Mouse (Mus musculus): ENCODE measurements around the gene 2210016L21Rik. TPM values are rescaled to one million over a fixed set of nuclear protein-coding genes. Genes with fewer than 3 reads are reported as not detected.

Gene 2210016L21Rik
- polyA plus RNA-seq, 1 experiment from 2014 or later = 90.5 TPM

- no peaks in the 10 kb centered on the region for H3K9me3 ChIP-seq (replicated peaks; ENCODE audit: control insufficient read depth, low read length)
- H3K4me1 ChIP-seq (ENCODE audit: control insufficient read depth, insufficient read depth, low read length) = peaks cover 5% of the 10 kb centered on the region; the same call in 1 of the 2 replicates
- H3K27me3 ChIP-seq (replicated peaks; ENCODE audit: control insufficient read depth, insufficient read depth, low read length) = no peaks in the 10 kb centered on the region
- peak overlapping the region; percentile 40 for H3K9ac ChIP-seq (ENCODE audit: low read length)
- DNase-seq (ENCODE audit: low spot score) (peak; percentile 81), ATAC-seq (peak; percentile 73)
- peak overlapping the region; percentile 74 for H3K4me2 ChIP-seq (ENCODE audit: low read length)
- H3K4me3 ChIP-seq (ENCODE audit: low read depth, low read length) = peak overlapping the region; percentile 30
- 5% methylated on average over 32 of the region's 32 CpGs for WGBS
- no peaks in the 10 kb centered on the region for H3K36me3 ChIP-seq (ENCODE audit: control insufficient read depth, insufficient read depth, low read length)
- H3K27ac ChIP-seq (ENCODE audit: low read depth, low read length) = no peak overlapping the region
Measured at GRCm38 (mm10) chr5:114979250-114980121, 37.5 kb downstream of the 2210016L21Rik start.

DNA sequence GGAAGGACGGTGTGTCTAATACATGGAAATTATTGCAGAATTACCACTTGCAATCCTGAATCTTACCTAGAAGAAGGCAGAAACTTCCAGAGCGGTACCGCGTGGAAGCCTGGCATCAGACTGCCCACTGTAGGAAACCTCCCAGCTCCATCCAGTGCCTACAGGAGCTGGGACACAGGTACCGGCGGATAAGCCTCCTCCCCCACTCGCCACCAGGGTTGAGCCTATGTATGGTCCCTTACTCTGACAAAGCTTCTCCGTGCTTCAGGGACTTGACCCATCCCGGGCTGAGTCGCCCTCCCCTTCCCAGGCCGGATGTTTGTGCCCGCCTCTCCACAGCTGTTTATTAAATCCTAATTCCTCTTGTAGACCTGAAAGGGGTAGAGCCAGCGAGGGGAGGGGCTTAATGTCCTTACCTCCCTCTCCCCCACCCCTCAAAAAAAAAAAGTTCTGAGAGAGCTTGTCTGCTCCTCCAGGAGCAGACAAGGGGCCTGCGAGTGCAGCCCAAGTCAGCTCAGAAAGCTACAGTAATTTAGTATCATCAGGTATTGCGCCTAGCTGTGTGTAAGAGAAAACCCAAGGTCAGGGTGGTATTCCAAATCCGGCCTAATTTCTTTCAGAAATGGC is 38.3 kb downstream of the 2210016L21Rik start:
- Histone ChIP-seq H3K9ac (ENCODE audit: low read length) (peak overlapping the region; percentile 40), H3K9me3 (replicated peaks; ENCODE audit: control insufficient read depth, low read length) (no peaks in the 10 kb centered on the region), H3K36me3 (ENCODE audit: control insufficient read depth, insufficient read depth, low read length) (no peaks in the 10 kb centered on the region), H3K27me3 (replicated peaks; ENCODE audit: control insufficient read depth, insufficient read depth, low read length) (no peaks in the 10 kb centered on the region), H3K4me1 (ENCODE audit: control insufficient read depth, insufficient read depth, low read length) (peaks cover 5% of the 10 kb centered on the region; the same call in 1 of the 2 replicates), H3K27ac (ENCODE audit: low read depth, low read length) (no peak overlapping the region), H3K4me2 (ENCODE audit: low read length) (peak overlapping the region; percentile 74), H3K4me3 (ENCODE audit: low read depth, low read length) (peak overlapping the region; percentile 30)
- DNase-seq (ENCODE audit: low spot score) (no peak), ATAC-seq (no peak)
- WGBS = 21% methylated on average over 16 of the region's 16 CpGs

DNA sequence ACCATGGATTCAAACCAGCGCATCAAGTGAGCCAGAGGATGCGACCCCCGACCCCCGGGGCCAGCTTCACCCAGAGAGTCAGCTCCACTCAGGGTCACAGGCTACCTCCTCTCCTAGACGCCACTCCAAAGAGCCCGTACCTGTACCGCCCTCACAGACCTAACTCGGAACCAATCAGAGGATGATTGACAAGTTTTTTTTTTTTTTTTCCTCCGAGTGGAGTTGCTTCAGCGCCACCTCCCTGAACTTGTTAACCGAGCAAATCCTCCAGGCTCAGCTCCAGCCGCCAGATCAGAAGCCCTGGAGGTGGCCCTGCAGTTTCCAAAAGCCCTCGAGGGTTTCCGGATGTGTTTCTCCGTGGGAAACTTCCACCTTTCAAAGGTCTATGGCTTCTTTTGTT is 40.0 kb downstream of the 2210016L21Rik start:
- Histone ChIP-seq H3K27ac (ENCODE audit: low read depth, low read length) (no peak overlapping the region), H3K4me1 (ENCODE audit: control insufficient read depth, insufficient read depth, low read length) (peaks cover 5% of the 10 kb centered on the region; the same call in 1 of the 2 replicates), H3K9me3 (replicated peaks; ENCODE audit: control insufficient read depth, low read length) (no peaks in the 10 kb centered on the region), H3K4me3 (ENCODE audit: low read depth, low read length) (no peak overlapping the region), H3K36me3 (ENCODE audit: control insufficient read depth, insufficient read depth, low read length) (no peaks in the 10 kb centered on the region), H3K9ac (ENCODE audit: low read length) (no peak overlapping the region), H3K4me2 (ENCODE audit: low read length) (no peak overlapping the region), H3K27me3 (replicated peaks; ENCODE audit: control insufficient read depth, insufficient read depth, low read length) (no peaks in the 10 kb centered on the region)
- no peak for DNase-seq (ENCODE audit: low spot score)
- WGBS = 56% methylated on average over 15 of the region's 15 CpGs
- ATAC-seq = no peak

GRCm38 (mm10) chr5:114985074-114985473 is 43.1 kb downstream of the 2210016L21Rik start:
- Histone ChIP-seq H3K27ac (ENCODE audit: low read depth, low read length) (no peak overlapping the region), H3K9me3 (replicated peaks; ENCODE audit: control insufficient read depth, low read length) (no peaks in the 10 kb centered on the region), H3K4me2 (ENCODE audit: low read length) (no peak overlapping the region), H3K4me3 (ENCODE audit: low read depth, low read length) (no peak overlapping the region), H3K36me3 (ENCODE audit: control insufficient read depth, insufficient read depth, low read length) (no peaks in the 10 kb centered on the region), H3K9ac (ENCODE audit: low read length) (no peak overlapping the region), H3K4me1 (ENCODE audit: control insufficient read depth, insufficient read depth, low read length) (no peaks in the 10 kb centered on the region), H3K27me3 (replicated peaks; ENCODE audit: control insufficient read depth, insufficient read depth, low read length) (no peaks in the 10 kb centered on the region)
- DNase-seq (ENCODE audit: low spot score) (no peak), ATAC-seq (no peak)

- DNase-seq (ENCODE audit: low spot score) (no peak), ATAC-seq (no peak)
- no peak overlapping the region for H3K4me2 ChIP-seq (ENCODE audit: low read length)
- H3K4me1 ChIP-seq (ENCODE audit: control insufficient read depth, insufficient read depth, low read length) = no peaks in the 10 kb centered on the region
- no peaks in the 10 kb centered on the region for H3K36me3 ChIP-seq (ENCODE audit: control insufficient read depth, insufficient read depth, low read length)
- 87% methylated on average over 16 of the region's 16 CpGs for WGBS
- no peak overlapping the region for H3K27ac ChIP-seq (ENCODE audit: low read depth, low read length)
- no peak overlapping the region for H3K4me3 ChIP-seq (ENCODE audit: low read depth, low read length)
- H3K9ac ChIP-seq (ENCODE audit: low read length) = no peak overlapping the region
- H3K9me3 ChIP-seq (replicated peaks; ENCODE audit: control insufficient read depth, low read length) = no peaks in the 10 kb centered on the region
- no peaks in the 10 kb centered on the region for H3K27me3 ChIP-seq (replicated peaks; ENCODE audit: control insufficient read depth, insufficient read depth, low read length)
Measured at GRCm38 (mm10) chr5:114996447-114996846, 54.5 kb downstream of the 2210016L21Rik start.

DNA sequence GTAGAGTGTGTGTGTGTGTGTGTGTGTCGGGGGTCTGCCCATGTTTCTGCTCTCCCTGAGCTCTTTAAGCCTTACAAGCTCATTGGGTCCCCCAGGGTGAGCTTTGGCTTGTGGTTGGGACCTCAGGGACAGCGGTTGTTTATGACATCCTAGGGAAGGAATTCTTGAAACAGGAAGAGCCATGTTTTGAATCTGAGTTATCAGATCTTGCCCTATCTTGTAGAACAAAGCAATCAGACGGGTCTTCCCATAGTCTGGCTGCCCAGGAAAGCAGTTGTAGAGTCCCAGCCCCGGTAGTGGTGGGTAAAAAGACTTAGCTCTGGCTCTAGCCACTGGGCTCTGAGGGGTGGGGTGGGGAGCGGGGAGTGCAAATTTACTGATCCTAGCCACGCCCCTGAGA is 55.4 kb downstream of the 2210016L21Rik start:
- Histone ChIP-seq H3K9ac (ENCODE audit: low read length) (no peak overlapping the region), H3K36me3 (ENCODE audit: control insufficient read depth, insufficient read depth, low read length) (no peaks in the 10 kb centered on the region), H3K27me3 (replicated peaks; ENCODE audit: control insufficient read depth, insufficient read depth, low read length) (no peaks in the 10 kb centered on the region), H3K4me3 (ENCODE audit: low read depth, low read length) (no peak overlapping the region), H3K27ac (ENCODE audit: low read depth, low read length) (no peak overlapping the region), H3K9me3 (replicated peaks; ENCODE audit: control insufficient read depth, low read length) (no peaks in the 10 kb centered on the region), H3K4me2 (ENCODE audit: low read length) (no peak overlapping the region), H3K4me1 (ENCODE audit: control insufficient read depth, insufficient read depth, low read length) (no peaks in the 10 kb centered on the region)
- DNase-seq (ENCODE audit: low spot score) (no peak), ATAC-seq (no peak)
- WGBS = 78% methylated on average over 6 of the region's 6 CpGs

Other genes with a start within 250 kb of the 2210016L21Rik start
- gene Tchp, start 234.4 kb upstream of the 2210016L21Rik start, polyA plus RNA-seq (2014; fragmentation: Nextera tagmentation; extraction: Ambion mirVana) = 7.1 and 10.4 TPM in 2 replicates
- 25.8 and 32.3 TPM in 2 replicates for gene Ankrd13a, start 167.5 kb upstream of the 2210016L21Rik start, polyA plus RNA-seq (2014; fragmentation: Nextera tagmentation; extraction: Ambion mirVana)
- gene Git2, start 166.6 kb upstream of the 2210016L21Rik start, polyA plus RNA-seq (2014; fragmentation: Nextera tagmentation; extraction: Ambion mirVana) = 29.1 and 36.3 TPM in 2 replicates
- gene 1500011B03Rik, start 118.7 kb upstream of the 2210016L21Rik start, polyA plus RNA-seq (2014; fragmentation: Nextera tagmentation; extraction: Ambion mirVana) = 255 and 273 TPM in 2 replicates
- gene 4930519G04Rik, start 88.5 kb upstream of the 2210016L21Rik start, polyA plus RNA-seq (2014; fragmentation: Nextera tagmentation; extraction: Ambion mirVana) = not detected in 2 replicates
- 1.8 and 2.4 TPM in 2 replicates for gene Gm9936, start 83.5 kb upstream of the 2210016L21Rik start, polyA plus RNA-seq (2014; fragmentation: Nextera tagmentation; extraction: Ambion mirVana)
- gene Oasl2, start 45.2 kb upstream of the 2210016L21Rik start, polyA plus RNA-seq (2014; fragmentation: Nextera tagmentation; extraction: Ambion mirVana) = 2.3 and 2.6 TPM in 2 replicates
- gene Oasl1, start 18.9 kb upstream of the 2210016L21Rik start, polyA plus RNA-seq (2014; fragmentation: Nextera tagmentation; extraction: Ambion mirVana) = 0.10 and 0.28 TPM in 2 replicates
- gene Hnf1a, start 28.9 kb downstream of the 2210016L21Rik start, polyA plus RNA-seq (2014; fragmentation: Nextera tagmentation; extraction: Ambion mirVana) = not detected in 2 replicates
- 20.3 and 24.0 TPM in 2 replicates for gene Sppl3, start 69.0 kb downstream of the 2210016L21Rik start, polyA plus RNA-seq (2014; fragmentation: Nextera tagmentation; extraction: Ambion mirVana)
- 39.4 and 50.4 TPM in 2 replicates for gene Gm10401, start 156.1 kb downstream of the 2210016L21Rik start, polyA plus RNA-seq (2014; fragmentation: Nextera tagmentation; extraction: Ambion mirVana)
- 17.7 and 18.8 TPM in 2 replicates for gene Acads, start 177.2 kb downstream of the 2210016L21Rik start, polyA plus RNA-seq (2014; fragmentation: Nextera tagmentation; extraction: Ambion mirVana)
- gene Unc119b, start 192.8 kb downstream of the 2210016L21Rik start, polyA plus RNA-seq (2014; fragmentation: Nextera tagmentation; extraction: Ambion mirVana) = 35.4 and 37.8 TPM in 2 replicates
- gene Mlec, start 216.0 kb downstream of the 2210016L21Rik start, polyA plus RNA-seq (2014; fragmentation: Nextera tagmentation; extraction: Ambion mirVana) = 11.4 and 12.5 TPM in 2 replicates

All from forebrain, embryonic 14.5 days (tissue).